Mouse (Mus musculus): Measurements from ENCODE around the gene Mab21l3. TPM values are rescaled to one million over a fixed set of nuclear protein-coding genes. Genes with fewer than 3 reads are reported as not detected.
"Not testable (repeated sequence)": the region's sequence is repeated elsewhere in the genome, so short reads cannot be mapped to it uniquely, and the experiment has no call there.

The Mab21l3 gene
- polyA plus RNA-seq, 1 experiment from 2014 or later: 0.09 TPM

DNA sequence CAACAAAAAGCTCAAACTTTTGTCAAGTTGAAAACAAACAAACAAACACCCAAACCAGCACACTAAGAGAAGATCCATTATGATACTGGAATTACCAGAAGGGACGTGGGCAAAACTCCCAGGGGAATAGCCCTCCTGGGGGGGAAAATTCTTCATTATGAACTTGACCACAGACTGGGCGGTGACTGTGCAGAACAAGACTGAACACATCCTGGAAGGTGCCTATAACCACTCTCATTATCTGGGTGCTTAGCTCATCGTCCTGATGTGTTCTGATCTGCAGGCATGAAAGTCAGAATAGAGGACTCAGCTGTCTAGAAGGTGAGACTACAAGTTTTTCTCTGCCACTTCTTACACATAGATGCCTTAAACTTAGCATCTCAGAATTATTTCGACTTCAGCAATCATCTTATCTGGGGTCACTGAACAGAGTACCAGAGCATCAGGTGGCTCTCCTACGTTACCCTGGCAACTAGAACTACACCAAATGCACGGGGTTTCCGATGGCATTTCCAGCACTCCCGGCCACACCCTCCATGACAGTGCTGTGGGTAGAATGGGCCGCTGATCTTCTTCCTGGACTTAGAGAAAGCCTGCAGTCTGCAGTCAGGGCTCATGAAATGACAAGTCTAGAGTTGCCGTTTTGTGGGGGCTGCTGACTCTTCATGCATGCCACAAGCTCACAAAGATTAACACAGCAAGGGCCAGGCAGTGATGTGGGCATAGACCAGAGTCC is 18.7 kb downstream of the Mab21l3 start:
- ATAC-seq: no peak
- H3K9ac ChIP-seq (ENCODE audit: low read depth, low read length): no peak overlapping the region
- no peak overlapping the region for H3K4me2 ChIP-seq (ENCODE audit: low read length)
- no peaks in the 10 kb centered on the region for H3K9me3 ChIP-seq (replicated peaks; ENCODE audit: control insufficient read depth, low read length, poor library complexity, severe bottlenecking)
- H3K27ac ChIP-seq (ENCODE audit: low read length): no peak overlapping the region
- H3K27me3 ChIP-seq (ENCODE audit: control insufficient read depth, insufficient read depth, low read depth, low read length): no peaks in the 10 kb centered on the region
- WGBS: 74% methylated on average over 10 of the region's 10 CpGs
- no peaks in the 10 kb centered on the region for H3K4me1 ChIP-seq (ENCODE audit: control insufficient read depth, insufficient read depth, low read length)
- H3K36me3 ChIP-seq (ENCODE audit: control insufficient read depth, insufficient read depth, low read length): no peaks in the 10 kb centered on the region
- no peak overlapping the region for H3K4me3 ChIP-seq (ENCODE audit: low read depth, low read length)

DNA sequence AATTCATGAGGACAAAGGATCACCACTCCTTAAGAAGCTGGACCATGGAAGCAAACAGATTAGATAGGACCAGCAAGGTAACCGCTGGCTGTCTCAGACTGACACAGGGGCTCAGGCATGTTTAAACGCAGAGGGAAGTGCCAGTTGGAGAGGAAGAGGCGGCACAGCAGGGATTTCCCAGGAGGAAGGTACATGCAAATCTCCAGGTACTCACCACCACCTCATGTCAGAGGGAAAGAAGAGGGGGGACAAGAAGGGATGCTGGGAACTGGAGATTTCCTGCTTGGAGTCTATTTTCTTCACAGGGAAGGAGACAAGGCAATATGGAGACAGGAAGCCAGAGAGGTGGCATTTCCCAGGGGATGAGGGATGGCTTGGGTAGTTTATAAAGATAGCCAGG is 20.2 kb downstream of the Mab21l3 start:
- no peak for ATAC-seq
- H3K9me3 ChIP-seq (replicated peaks; ENCODE audit: control insufficient read depth, low read length, poor library complexity, severe bottlenecking): no peaks in the 10 kb centered on the region
- no peaks in the 10 kb centered on the region for H3K4me1 ChIP-seq (ENCODE audit: control insufficient read depth, insufficient read depth, low read length)
- no peak overlapping the region for H3K27ac ChIP-seq (ENCODE audit: low read length)
- H3K4me2 ChIP-seq (ENCODE audit: low read length): no peak overlapping the region
- WGBS: 35% methylated on average over 3 of the region's 3 CpGs
- H3K36me3 ChIP-seq (ENCODE audit: control insufficient read depth, insufficient read depth, low read length): no peaks in the 10 kb centered on the region
- no peak overlapping the region for H3K9ac ChIP-seq (ENCODE audit: low read depth, low read length)
- H3K4me3 ChIP-seq (ENCODE audit: low read depth, low read length): no peak overlapping the region
- H3K27me3 ChIP-seq (ENCODE audit: control insufficient read depth, insufficient read depth, low read depth, low read length): no peaks in the 10 kb centered on the region

DNA sequence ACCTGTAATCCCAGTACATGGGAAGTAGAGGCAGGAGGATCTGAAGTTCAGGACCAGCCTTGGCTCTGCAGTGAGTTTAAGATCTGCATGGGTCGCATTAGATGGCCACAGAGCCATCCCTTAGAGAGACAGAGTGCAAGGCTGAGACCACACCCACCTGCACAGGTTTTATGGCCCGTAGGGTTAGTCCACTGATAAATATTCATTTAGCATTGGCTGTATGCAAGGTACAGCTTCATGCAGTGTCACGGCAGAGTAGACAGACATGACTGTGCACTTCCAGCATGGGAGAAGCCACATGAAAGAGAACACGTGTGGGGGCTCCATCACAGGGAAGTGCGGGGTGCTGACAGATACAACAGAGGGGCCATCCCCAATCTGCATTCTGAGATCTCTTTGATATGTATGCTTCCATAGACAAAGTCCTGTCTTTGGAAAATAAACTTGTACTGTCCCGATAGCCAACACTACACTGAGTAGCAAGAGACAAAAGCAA is 21.5 kb downstream of the Mab21l3 start:
- 0 out of 2 replicates have a peak, but pooled peaks have one; percentile 34 for ATAC-seq
- Histone ChIP-seq H3K4me1 (ENCODE audit: control insufficient read depth, insufficient read depth, low read length) (no peaks in the 10 kb centered on the region), H3K27me3 (ENCODE audit: control insufficient read depth, insufficient read depth, low read depth, low read length) (no peaks in the 10 kb centered on the region), H3K27ac (ENCODE audit: low read length) (no peak overlapping the region), H3K4me2 (ENCODE audit: low read length) (no peak overlapping the region), H3K36me3 (ENCODE audit: control insufficient read depth, insufficient read depth, low read length) (no peaks in the 10 kb centered on the region), H3K9me3 (replicated peaks; ENCODE audit: control insufficient read depth, low read length, poor library complexity, severe bottlenecking) (no peaks in the 10 kb centered on the region), H3K9ac (ENCODE audit: low read depth, low read length) (no peak overlapping the region), H3K4me3 (ENCODE audit: low read depth, low read length) (no peak overlapping the region)
- 80% methylated on average over 6 of the region's 6 CpGs for WGBS

DNA sequence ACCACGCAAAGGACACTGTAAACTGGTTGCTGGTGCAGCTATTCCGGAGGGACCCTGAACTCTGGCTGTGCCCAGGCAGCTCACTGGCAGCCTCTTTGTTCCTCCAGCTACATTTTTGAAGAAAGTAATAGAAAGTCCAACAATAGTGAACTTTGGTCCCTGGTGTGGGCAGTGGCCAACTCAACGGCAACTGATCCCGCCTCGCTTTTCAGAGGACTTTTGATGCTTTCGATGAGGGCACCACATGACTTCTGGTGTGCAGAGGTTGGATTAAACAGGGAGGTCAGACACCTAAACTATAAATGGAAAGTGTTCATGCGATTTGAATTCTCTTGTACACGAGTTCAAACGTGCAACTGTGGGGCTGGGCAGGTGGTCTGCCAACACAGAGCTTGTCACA is 24.4 kb downstream of the Mab21l3 start:
- WGBS: 75% methylated on average over 9 of the region's 9 CpGs
- H3K4me1 ChIP-seq (ENCODE audit: control insufficient read depth, insufficient read depth, low read length): no peaks in the 10 kb centered on the region
- ATAC-seq: no peak
- H3K9me3 ChIP-seq (replicated peaks; ENCODE audit: control insufficient read depth, low read length, poor library complexity, severe bottlenecking): no peaks in the 10 kb centered on the region
- H3K27me3 ChIP-seq (ENCODE audit: control insufficient read depth, insufficient read depth, low read depth, low read length): no peaks in the 10 kb centered on the region
- H3K27ac ChIP-seq (ENCODE audit: low read length): no peak overlapping the region
- no peak overlapping the region for H3K4me3 ChIP-seq (ENCODE audit: low read depth, low read length)
- H3K4me2 ChIP-seq (ENCODE audit: low read length): no peak overlapping the region
- no peak overlapping the region for H3K9ac ChIP-seq (ENCODE audit: low read depth, low read length)
- H3K36me3 ChIP-seq (ENCODE audit: control insufficient read depth, insufficient read depth, low read length): no peaks in the 10 kb centered on the region

DNA sequence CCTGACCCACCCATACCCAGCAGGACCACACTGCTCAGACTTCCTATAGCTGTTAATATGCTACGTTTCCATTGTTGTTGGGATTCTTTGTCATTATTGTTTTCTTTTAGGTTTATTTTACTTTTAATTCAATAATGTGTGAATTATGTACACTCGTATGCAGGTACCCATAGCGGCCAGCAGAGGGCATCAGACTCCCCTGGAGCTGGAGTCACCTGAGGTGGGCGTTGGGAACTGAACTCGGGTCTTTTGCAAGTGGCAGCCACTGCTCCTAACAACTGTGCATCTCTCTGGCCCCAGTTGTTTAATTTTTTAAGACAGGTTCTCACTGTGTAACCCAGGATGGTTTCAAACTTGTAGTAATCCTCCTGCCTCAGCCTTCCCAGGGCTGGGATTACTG is 26.7 kb downstream of the Mab21l3 start:
- Histone ChIP-seq H3K27ac (ENCODE audit: low read length) (no peak overlapping the region), H3K9me3 (replicated peaks; ENCODE audit: control insufficient read depth, low read length, poor library complexity, severe bottlenecking) (no peaks in the 10 kb centered on the region), H3K4me1 (ENCODE audit: control insufficient read depth, insufficient read depth, low read length) (no peaks in the 10 kb centered on the region), H3K4me3 (ENCODE audit: low read depth, low read length) (no peak overlapping the region), H3K9ac (ENCODE audit: low read depth, low read length) (no peak overlapping the region), H3K36me3 (ENCODE audit: control insufficient read depth, insufficient read depth, low read length) (no peaks in the 10 kb centered on the region), H3K27me3 (ENCODE audit: control insufficient read depth, insufficient read depth, low read depth, low read length) (no peaks in the 10 kb centered on the region), H3K4me2 (ENCODE audit: low read length) (no peak overlapping the region)
- 71% methylated on average over 5 of the region's 5 CpGs for WGBS
- ATAC-seq: no peak

DNA sequence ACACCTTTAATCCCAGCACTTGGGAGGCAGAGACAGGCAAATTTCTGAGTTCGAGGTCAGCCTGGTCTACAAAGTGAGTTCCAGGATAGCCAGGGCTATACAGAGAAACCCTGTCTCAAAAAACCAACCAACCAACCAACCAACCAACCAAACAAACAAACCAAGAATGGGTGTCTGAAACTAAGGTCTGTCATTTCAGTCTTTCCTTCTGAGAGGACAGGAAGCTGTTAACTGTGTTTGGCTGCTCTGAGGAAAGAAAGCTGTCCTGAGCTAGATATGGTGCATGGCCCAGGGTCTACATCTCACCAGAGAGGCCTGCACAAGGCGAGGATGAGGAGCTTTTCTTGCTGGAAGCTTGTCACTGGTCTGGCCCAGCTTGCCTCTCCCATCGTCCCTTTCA is 28.1 kb downstream of the Mab21l3 start:
- not testable (repeated sequence) for H3K4me2 ChIP-seq (ENCODE audit: low read length); H3K4me3 ChIP-seq (ENCODE audit: low read depth, low read length); H3K9ac ChIP-seq (ENCODE audit: low read depth, low read length); H3K4me1 ChIP-seq (ENCODE audit: control insufficient read depth, insufficient read depth, low read length); H3K27ac ChIP-seq (ENCODE audit: low read length); H3K36me3 ChIP-seq (ENCODE audit: control insufficient read depth, insufficient read depth, low read length); H3K27me3 ChIP-seq (ENCODE audit: control insufficient read depth, insufficient read depth, low read depth, low read length); ATAC-seq; H3K9me3 ChIP-seq (replicated peaks; ENCODE audit: control insufficient read depth, low read length, poor library complexity, severe bottlenecking)
- WGBS: 87% methylated on average over 3 of the region's 3 CpGs

DNA sequence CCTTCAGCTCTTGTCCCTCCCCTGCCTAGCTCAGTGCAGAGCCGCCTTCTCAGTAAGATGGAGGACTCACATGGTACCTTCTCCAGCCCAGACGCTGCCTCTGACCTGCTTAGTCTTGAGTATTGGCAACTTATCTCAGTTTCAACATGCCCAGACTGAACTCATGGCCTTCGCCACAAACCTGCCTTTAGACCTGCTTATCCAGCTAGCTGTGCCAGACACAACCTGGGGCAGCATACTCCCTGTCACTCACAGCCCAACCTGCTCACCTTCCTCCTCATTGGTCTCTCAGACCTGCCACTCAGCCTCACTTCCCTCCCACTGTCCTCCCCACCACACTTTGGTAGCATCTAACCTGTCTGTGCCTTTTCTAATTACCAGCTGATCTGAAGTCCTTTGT is 32.8 kb downstream of the Mab21l3 start:
- no peaks in the 10 kb centered on the region for H3K27me3 ChIP-seq (ENCODE audit: control insufficient read depth, insufficient read depth, low read depth, low read length)
- H3K4me3 ChIP-seq (ENCODE audit: low read depth, low read length): no peak overlapping the region
- no peak overlapping the region for H3K27ac ChIP-seq (ENCODE audit: low read length)
- H3K4me1 ChIP-seq (ENCODE audit: control insufficient read depth, insufficient read depth, low read length): no peaks in the 10 kb centered on the region
- H3K9ac ChIP-seq (ENCODE audit: low read depth, low read length): no peak overlapping the region
- ATAC-seq: no peak
- H3K36me3 ChIP-seq (ENCODE audit: control insufficient read depth, insufficient read depth, low read length): no peaks in the 10 kb centered on the region
- WGBS: 92% methylated on average over 3 of the region's 3 CpGs
- no peak overlapping the region for H3K4me2 ChIP-seq (ENCODE audit: low read length)
- H3K9me3 ChIP-seq (replicated peaks; ENCODE audit: control insufficient read depth, low read length, poor library complexity, severe bottlenecking): no peaks in the 10 kb centered on the region

DNA sequence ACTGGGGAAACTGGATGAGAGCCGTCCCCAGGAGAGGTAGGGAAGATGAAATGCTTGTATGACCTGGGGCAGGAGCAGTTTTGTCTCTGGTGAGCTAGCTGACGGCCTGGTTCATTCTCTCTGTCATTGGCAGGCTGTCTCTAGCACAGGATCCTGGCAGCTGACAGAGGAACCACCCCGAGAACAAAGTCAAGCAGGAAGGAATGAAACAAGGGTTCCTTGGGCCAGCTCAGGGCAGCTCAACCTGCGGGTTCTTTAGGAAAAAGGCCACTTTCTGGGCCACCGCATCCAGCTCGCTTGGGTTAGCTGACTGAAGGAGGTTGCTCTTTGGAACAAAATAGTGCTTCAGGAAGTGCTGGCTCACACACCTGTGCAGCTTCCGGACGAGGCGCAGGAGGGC is 34.0 kb downstream of the Mab21l3 start:
- Histone ChIP-seq H3K9ac (ENCODE audit: low read depth, low read length) (no peak overlapping the region), H3K9me3 (replicated peaks; ENCODE audit: control insufficient read depth, low read length, poor library complexity, severe bottlenecking) (no peaks in the 10 kb centered on the region), H3K4me2 (ENCODE audit: low read length) (no peak overlapping the region), H3K4me1 (ENCODE audit: control insufficient read depth, insufficient read depth, low read length) (no peaks in the 10 kb centered on the region), H3K27me3 (ENCODE audit: control insufficient read depth, insufficient read depth, low read depth, low read length) (no peaks in the 10 kb centered on the region), H3K36me3 (ENCODE audit: control insufficient read depth, insufficient read depth, low read length) (no peaks in the 10 kb centered on the region), H3K27ac (ENCODE audit: low read length) (no peak overlapping the region), H3K4me3 (ENCODE audit: low read depth, low read length) (no peak overlapping the region)
- ATAC-seq: no peak
- WGBS: 86% methylated on average over 9 of the region's 9 CpGs

DNA sequence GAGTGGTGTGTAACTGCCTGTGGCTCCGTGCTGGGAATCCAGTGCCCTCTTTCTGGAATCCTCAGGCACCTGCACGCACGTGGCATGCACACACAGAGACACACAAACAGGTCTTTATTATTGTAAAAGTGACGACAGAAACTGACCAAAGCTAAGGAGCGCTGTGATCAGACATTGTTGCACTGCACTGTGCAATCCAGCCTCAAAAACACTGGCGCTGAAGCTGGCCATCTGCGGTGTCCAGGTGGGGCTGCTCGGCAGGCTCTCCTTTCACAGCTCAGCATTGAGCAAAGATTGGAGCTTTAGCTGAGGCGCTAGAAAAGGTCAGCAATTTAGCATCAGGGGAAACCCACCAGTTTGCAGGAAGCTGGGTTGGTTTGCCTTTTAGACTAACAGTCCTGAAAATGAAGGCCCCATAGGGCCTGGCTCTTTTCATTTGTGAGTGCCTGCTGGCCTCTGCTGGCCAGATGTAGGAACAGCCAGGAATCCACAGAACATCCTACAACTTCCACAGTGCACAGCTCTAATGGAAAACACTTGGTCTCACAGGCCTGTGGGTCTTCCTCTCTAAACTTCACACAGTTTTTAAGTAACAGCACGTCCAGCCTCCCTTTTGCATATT is 36.3 kb downstream of the Mab21l3 start:
- H3K4me3 ChIP-seq (ENCODE audit: low read depth, low read length): no peak overlapping the region

More for the DNA sequence above, 36.3 kb downstream of the Mab21l3 start:
- H3K9me3 ChIP-seq (replicated peaks; ENCODE audit: control insufficient read depth, low read length, poor library complexity, severe bottlenecking): no peaks in the 10 kb centered on the region
- no peaks in the 10 kb centered on the region for H3K27me3 ChIP-seq (ENCODE audit: control insufficient read depth, insufficient read depth, low read depth, low read length)
- peak; percentile 91 for ATAC-seq
- 61% methylated on average over 10 of the region's 10 CpGs for WGBS
- H3K4me2 ChIP-seq (ENCODE audit: low read length): no peak overlapping the region
- H3K36me3 ChIP-seq (ENCODE audit: control insufficient read depth, insufficient read depth, low read length): no peaks in the 10 kb centered on the region
- H3K4me1 ChIP-seq (ENCODE audit: control insufficient read depth, insufficient read depth, low read length): no peaks in the 10 kb centered on the region
- no peak overlapping the region for H3K9ac ChIP-seq (ENCODE audit: low read depth, low read length)
- no peak overlapping the region for H3K27ac ChIP-seq (ENCODE audit: low read length)

Data from midbrain, embryonic 16.5 days (tissue).